Mouse (Mus musculus) kidney, adult 2 months (tissue): ENCODE measurements around the gene Ptprg.

Experiments
- CTCF ChIP-seq: fragments of 200-500 bp; conservative IDR thresholded peaks from 2 replicates; pipeline ENCODE4 v1.5.1; 2011; ENCODE audit warnings: low read depth, mild to moderate bottlenecking, control low read depth, low read length, moderate library complexity, mixed read lengths; ENCODE audit not compliant: insufficient read depth, insufficient read length
- POLR2A ChIP-seq: fragments of 200-500 bp; IDR thresholded peaks from one replicate; pipeline ENCODE4 v1.6.1; 2011; ENCODE audit warnings: low read depth, low read length, control low read depth

DNA sequence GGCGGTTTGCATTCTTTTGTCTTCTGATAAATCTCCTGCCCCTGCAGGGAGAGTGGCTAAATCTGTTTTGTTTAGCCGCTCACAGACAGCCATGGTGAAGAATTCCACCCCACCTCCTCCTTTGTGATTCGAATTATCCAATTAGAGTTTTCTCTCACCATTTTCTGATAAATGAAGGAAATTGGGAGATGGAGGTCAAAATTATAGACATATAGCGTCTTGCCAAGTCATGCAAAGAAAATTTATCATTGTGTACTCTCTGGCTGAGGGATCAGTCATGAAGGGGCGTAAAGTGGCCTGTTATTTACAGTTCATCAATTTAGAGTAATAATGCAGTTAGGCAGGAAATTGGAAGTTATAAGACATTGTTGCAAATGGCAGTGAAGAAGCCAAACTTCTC lies 168.8 kb downstream of the Ptprg start:
- TF ChIP-seq POLR2A: no peak
- TF ChIP-seq CTCF: no peak
